Mouse (Mus musculus) spleen, embryonic (tissue): Measurements from ENCODE around the gene Mov10l1.

ENCODE experiments used
- CTCF ChIA-PET: fragments of 350-600 bp; sonication (Branson Sonifier 250); formaldehyde crosslinking; loops from one replicate; lab custom pipeline; 2022; lab: Charles Lee

Mov10l1 gene

GRCm38 (mm10) chr15:88982534-88983079, at the start of gene Mov10l1:
Mov10l1 (plus strand) TSS chr15:88982909.
- CTCF ChIA-PET = no interaction called here

DNA sequence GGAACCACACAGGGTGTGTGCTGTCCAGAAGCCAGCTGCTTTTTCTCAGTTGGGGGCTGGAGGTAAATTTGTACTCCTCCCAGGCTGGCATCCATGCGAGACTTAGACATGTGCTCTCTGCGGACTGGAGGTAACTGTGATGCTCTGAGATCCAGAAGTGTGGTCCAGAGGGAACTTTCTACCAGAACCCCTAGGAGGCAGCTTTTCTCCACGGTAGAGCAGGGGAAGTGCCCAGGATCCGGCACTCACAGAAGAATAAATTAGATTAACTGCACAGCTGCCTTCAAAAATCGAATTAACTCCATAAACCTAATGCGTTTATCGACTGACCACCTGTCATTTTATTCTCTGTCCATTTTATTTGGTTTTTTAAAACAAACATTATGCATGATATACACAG, 48.6 kb upstream of the Mov10l1 start:
- CTCF ChIA-PET = no interaction called here

- CTCF ChIA-PET = no interaction called here
These were observed 46.0 kb upstream of the Mov10l1 start for GRCm38 (mm10) chr15:88936619-88937290.

GRCm38 (mm10) chr15:88937291-88937650, 45.4 kb upstream of the Mov10l1 start:
- CTCF ChIA-PET = no interaction called here

- CTCF ChIA-PET = no interaction called here
These were observed 39.9 kb upstream of the Mov10l1 start for GRCm38 (mm10) chr15:88942783-88943182.

DNA sequence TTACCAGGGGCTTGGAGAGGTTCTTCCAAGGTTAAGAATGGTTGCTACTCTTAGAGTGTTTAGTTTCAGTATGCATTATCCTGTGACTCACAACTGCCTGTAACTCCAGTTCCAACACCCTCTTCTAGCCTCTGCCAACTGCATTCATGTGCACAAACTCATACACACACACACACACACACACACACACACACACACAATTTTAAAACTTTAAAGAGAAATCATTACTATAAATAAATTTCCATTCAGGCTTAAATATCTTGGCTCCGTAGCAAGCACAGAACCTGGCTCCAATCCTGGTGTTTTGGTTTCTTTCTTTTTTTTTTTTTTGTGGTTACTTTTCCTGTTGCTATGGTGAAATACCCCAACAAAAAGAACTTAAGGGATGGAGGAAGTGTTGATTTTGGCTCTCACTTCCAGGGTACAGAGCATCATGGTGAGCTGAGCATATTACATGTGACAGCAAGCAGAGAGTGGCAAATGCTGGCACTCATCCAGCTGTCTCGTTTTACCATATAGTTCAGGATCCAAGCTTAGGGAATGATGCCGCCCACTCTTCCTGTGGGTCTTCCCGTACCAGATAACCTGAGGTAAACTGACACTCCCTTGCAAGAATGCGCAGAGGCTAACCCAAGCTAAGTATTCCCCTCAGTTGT, 38.7 kb upstream of the Mov10l1 start:
- CTCF ChIA-PET = no interaction called here

DNA sequence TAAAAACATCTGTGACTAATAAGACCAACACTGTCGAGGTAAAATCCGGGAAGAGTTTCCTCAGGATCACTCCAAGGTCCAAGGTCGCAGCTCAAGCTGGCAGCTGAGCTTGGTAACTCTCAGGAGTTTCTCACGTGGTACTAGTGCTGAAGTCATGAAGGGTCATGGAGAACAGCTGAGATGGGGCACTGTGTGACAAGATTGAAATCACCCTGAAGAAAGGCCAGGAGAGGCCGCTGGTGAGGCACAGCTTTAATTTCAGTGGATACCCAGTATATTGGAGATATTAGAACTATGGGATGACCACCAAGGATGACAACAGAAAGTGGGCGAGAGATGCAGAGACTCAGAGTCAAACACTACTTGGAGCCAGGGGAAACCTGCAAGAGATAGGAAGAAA, 35.9 kb upstream of the Mov10l1 start:
- CTCF ChIA-PET = no interaction called here

DNA sequence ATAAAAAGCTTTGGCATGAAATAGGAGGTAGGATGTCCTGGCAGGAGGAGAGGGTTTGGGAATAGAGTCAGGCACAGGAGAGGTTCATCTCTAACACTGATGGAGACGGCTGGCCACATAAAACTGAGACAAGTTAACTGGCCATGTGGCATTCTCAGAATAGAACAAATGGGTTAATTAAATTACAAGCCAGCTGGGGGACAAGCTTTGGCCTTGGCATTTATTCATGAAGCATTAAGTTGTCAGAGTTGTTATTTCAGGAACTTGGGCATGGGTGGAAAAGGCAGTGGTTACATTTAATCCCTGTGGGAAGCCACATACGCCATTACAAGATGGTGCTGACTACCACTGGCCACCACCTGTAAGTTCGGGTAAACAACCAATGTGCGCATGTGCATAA, 31.5 kb upstream of the Mov10l1 start:
- CTCF ChIA-PET = no interaction called here

DNA sequence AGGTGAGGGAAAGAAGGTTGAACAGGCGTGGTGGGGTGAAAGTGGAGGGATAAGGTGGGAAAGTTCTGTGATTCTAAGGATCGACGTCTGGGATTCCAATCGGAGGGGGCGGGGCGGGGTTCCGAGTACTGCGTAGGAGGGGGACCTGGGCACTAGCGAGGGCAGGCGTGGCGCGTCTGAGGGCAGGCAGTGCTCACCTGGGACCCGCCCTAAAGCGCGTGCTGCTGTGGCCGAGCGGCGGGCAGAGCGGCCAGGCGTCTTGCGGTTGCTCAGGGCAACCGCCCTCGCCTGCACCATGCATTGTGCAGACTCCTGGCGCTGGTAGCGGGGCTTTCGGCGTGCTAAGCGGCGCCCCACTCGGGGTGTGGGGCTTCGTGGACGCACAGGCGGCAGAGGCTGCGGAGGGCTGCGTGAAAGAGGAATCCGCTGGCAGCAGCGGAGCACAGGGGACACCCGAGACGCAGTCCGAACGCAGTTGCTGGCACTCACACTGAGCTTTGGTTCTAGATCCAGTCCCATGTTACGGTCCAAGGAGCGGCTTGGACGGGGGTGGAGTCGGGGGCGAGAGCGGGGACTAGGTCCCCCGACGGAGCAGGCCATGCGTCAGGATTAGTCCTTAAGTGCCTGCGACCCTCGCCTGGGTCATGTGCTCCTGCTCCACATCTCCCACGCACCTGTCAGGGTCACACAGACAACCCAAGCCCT, 28.2 kb upstream of the Mov10l1 start, which contains the start of gene Ttll8:
TSS of gene Ttll8 (minus strand) at position 51 of the 705 bp plus-strand sequence.
- CTCF ChIA-PET = interaction anchor here (0.7 kb wide), 1 partner anchor 137 kb away, joined by 12 read pairs; no protein-coding TSS in a partner anchor

DNA sequence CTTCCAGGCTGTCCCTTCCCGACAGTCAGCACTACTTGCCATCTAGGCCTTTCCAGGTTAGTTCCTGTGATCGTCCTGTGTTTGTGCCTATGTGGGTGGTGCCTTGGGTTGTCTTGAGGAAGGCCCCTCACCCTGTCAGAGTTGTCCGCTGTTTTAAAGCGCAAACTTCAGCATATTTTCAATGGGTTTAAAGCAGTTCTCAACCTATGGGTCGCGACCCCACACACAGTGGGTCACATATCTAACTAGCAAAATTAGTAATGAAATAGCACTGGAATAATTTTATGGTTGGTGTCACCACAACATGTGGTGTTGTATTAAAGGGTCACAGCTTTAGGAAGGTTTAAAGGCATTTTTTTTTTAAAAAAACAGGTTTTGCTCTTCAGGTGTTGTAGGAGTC, 27.4 kb upstream of the Mov10l1 start:
- CTCF ChIA-PET = no interaction called here

DNA sequence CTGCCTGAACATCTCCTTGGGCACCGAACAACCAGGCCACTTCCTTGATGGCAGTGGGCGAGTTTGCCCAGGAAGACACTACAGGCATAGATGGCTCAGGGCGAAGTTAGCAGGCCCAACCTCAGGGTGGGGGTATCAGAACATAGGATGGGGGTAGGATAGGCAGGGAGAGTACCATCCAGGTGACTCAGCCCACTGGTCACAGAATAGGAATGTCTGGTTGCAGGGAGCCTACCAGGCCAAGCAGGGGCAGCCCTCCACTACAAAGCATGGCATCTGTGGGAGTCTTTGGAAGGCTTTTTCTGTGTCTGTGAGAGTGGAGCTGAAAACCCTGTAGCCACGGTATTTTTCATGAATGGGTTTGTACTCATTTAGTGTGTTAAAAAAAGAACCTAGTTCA, 25.2 kb upstream of the Mov10l1 start:
- CTCF ChIA-PET = no interaction called here

DNA sequence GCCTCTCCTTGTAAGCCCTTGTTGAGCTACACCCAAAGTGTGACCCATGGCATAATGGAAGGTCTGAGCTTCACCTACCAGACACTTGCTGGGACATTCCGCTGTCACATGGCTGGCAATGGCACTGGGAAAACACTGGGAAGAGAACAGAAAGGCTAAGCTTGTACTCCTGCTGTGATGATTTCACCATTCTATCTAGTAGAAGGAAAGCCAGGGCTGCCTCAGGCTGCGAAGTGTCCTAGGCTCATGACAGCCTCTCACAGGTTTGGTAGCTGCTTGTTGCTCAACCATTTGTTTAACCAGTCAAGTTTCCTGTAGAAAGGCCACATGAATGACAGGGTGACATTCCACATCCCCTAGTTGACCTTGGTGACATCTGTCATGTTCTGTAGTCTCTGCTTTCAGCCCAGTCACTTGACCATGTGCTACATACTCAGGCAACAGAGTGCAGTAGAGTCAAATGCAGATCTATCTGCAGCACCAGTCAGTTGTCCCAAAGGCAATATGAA, 18.6 kb upstream of the Mov10l1 start:
- CTCF ChIA-PET = no interaction called here

GRCm38 (mm10) chr15:88972300-88972699, 10.4 kb upstream of the Mov10l1 start:
- CTCF ChIA-PET = no interaction called here

GRCm38 (mm10) chr15:88978281-88979137, 4.2 kb upstream of the Mov10l1 start, which contains the start of gene Mlc1:
Mlc1 (minus strand) TSS chr15:88979007.
- CTCF ChIA-PET = no interaction called here

DNA sequence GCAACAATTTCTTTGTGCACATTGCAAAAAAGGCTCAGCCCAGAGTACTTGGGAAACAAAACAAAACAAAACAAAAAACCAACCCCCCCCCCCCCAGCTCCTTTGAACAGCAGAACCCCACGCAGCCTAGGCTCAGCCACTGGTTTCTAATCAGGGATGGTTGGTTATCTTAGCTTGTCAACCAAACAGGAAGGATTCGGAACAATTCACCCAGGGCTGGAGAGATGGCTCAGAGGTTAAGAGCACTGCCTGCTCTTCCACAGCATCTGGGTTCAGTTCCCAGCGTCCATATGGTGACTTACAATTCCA, 3.6 kb upstream of the Mov10l1 start:
- CTCF ChIA-PET = interaction anchor here (0.6 kb wide), 1 partner anchor 11 kb away, joined by 3 read pairs; no protein-coding TSS in a partner anchor

- CTCF ChIA-PET = no interaction called here
These were observed 6.5 kb downstream of the Mov10l1 start for GRCm38 (mm10) chr15:88989236-88989635.

DNA sequence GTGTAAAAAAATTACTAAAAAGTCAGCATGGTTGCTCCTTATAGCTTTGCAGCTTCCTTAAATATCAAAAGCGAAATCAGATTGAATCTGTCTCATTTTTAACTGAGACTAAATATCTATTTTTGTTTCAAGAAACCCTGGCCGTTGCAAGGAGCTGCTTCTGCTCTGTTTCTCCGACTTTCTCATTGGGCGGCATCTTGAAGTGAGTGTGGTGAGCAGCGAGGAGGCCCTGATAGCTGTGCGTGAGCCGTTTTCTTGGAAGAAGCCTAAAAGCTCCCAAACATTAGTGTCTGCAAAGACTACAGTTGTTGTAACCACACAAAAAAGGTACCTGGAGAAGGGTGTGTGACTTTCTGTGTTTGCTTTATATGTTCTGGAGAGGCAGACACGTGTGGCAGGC, 15.9 kb downstream of the Mov10l1 start:
- CTCF ChIA-PET = no interaction called here

GRCm38 (mm10) chr15:88999124-88999523, 16.4 kb downstream of the Mov10l1 start:
- CTCF ChIA-PET = no interaction called here

GRCm38 (mm10) chr15:89000367-89000766, 17.7 kb downstream of the Mov10l1 start:
- CTCF ChIA-PET = no interaction called here

- CTCF ChIA-PET = no interaction called here
These were observed 18.5 kb downstream of the Mov10l1 start for GRCm38 (mm10) chr15:89001245-89001644.

GRCm38 (mm10) chr15:89007002-89007401, 24.3 kb downstream of the Mov10l1 start:
- CTCF ChIA-PET = interaction anchor here (0.6 kb wide), 1 partner anchor 203 kb away, joined by 5 read pairs; no protein-coding TSS in a partner anchor
